Mouse (Mus musculus) liver, adult 2 months (tissue): Measurements from ENCODE around the gene Iqcg. TPM values are rescaled to one million over a fixed set of nuclear protein-coding genes. Genes with fewer than 3 reads are reported as not detected.

Experiments used
- DNase-seq: peaks from one replicate; pipeline ENCODE4 v3.0.0-alpha.2; 2011; ENCODE audit warnings: low read depth, low spot score; ENCODE audit errors: extremely low read depth
- H3K27ac ChIP-seq: fragments of 200-500 bp; replicated peaks from 2 replicates; pipeline ENCODE4 v1.5.1; 2012; ENCODE audit warnings: low read depth, mild to moderate bottlenecking, control low read depth, inconsistent platforms, low read length; ENCODE audit not compliant: insufficient read depth
- H3K27me3 ChIP-seq: fragments of 200-500 bp; 2 replicates; pipeline ENCODE4 v1.6.1; 2012; ENCODE audit warnings: mild to moderate bottlenecking, moderate library complexity, low read length, inconsistent platforms; ENCODE audit not compliant: control insufficient read depth, insufficient read depth
- H3K36me3 ChIP-seq: fragments of 200-500 bp; 2 replicates; pipeline ENCODE4 v1.6.1; 2012; ENCODE audit warnings: low read length, inconsistent platforms; ENCODE audit not compliant: control insufficient read depth, insufficient read depth
- H3K4me1 ChIP-seq: fragments of 200-500 bp; 2 replicates; pipeline ENCODE4 v1.6.1; 2011; ENCODE audit warnings: low read length; ENCODE audit not compliant: control insufficient read depth, insufficient read depth
- H3K4me3 ChIP-seq: fragments of 200-500 bp; 2 replicates; pipeline ENCODE4 v1.5.1; 2011; ENCODE audit warnings: low read depth, mild to moderate bottlenecking, control low read depth, low read length, moderate library complexity; ENCODE audit not compliant: insufficient read depth
- H3K79me2 ChIP-seq: fragments of 200-500 bp; 2 replicates; pipeline ENCODE4 v1.6.1; 2012; ENCODE audit warnings: inconsistent platforms, mild to moderate bottlenecking, low read length, moderate library complexity; ENCODE audit not compliant: control insufficient read depth, insufficient read depth
- H3K9ac ChIP-seq: fragments of 200-500 bp; 2 replicates; pipeline ENCODE4 v1.6.1; 2012; ENCODE audit warnings: low read depth, mild to moderate bottlenecking, control low read depth, inconsistent platforms, low read length
- CTCF ChIP-seq: fragments of 200-500 bp; IDR thresholded peaks from 2 replicates; pipeline ENCODE4 v1.5.1; 2011; ENCODE audit warnings: low read depth, low read length, control low read depth
- POLR2A ChIP-seq: fragments of 200-500 bp; IDR thresholded peaks from 2 replicates; pipeline ENCODE4 v1.6.1; 2011; ENCODE audit warnings: low read length, control low read depth; ENCODE audit not compliant: insufficient read depth; ENCODE audit errors: extremely low read depth
- WGBS: fragments of 180-500 bp; shearing (Covaris S2); methylation state at CpG from one replicate; pipeline ENCODE4 v1.1.7; 2018; 5-methylcytosine and 5-hydroxymethylcytosine counted together
- polyA plus RNA-seq: library from polyadenylated mRNA; depleted of rRNA; stranded (reverse); fragments of >200 nt; gene quantifications from 2 replicates; pipeline ENCODE4 v1.2.3, GENCODE M21; 2012
- total RNA-seq: library from RNA; depleted of rRNA; stranded (reverse); fragments of >200 nt; gene quantifications from 2 replicates; pipeline ENCODE4 v1.2.3, GENCODE M21; 2014

Iqcg gene
- total and polyA plus RNA-seq, 2 experiments = 0.55 to 1.0 TPM

GRCm38 (mm10) chr16:33006888-33007287 lies 49.1 kb downstream of the Iqcg start:
- Histone ChIP-seq H3K4me1 (no peaks in the 10 kb centered on the region), H3K27me3 (no peaks in the 10 kb centered on the region), H3K36me3 (peaks cover 7% of the 10 kb centered on the region; the same call in 1 of the 2 replicates), H3K9ac (no peak overlapping the region), H3K4me3 (no peak overlapping the region), H3K27ac (no peak overlapping the region), H3K79me2 (no peaks in the 10 kb centered on the region)
- WGBS = 95% methylated on average over 7 of the region's 7 CpGs
- DNase-seq = no peak
- no peak for TF ChIP-seq POLR2A
- no peak for TF ChIP-seq CTCF

DNA sequence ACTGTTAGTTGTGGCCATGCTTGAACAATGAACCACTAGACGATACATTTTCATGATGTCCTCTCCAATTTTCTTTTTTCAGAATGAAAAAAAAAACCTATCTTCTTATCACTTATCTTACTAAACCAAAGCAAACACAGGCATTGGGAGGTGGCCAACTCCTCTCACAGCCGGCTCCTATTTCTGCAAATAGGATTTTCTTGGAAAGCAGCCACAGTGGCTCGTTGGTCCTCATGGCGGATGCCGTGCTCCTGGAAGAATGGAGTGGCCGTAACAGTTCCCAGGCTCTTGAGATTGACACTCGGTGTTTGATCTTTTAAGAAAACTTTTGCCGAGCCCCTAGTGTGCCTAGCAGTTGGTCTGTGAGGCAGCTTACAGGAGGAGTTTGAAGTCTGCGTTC lies 50.8 kb downstream of the Iqcg start:
- H3K27me3 ChIP-seq = no peaks in the 10 kb centered on the region
- no peaks in the 10 kb centered on the region for H3K4me1 ChIP-seq
- H3K36me3 ChIP-seq = peaks cover 19% of the 10 kb centered on the region
- H3K79me2 ChIP-seq = no peaks in the 10 kb centered on the region
- no peak for TF ChIP-seq POLR2A
- no peak for TF ChIP-seq CTCF
- WGBS = 15% methylated on average over 9 of the region's 9 CpGs
- peak; percentile 86 for DNase-seq
- no peak overlapping the region for H3K4me3 ChIP-seq
- H3K9ac ChIP-seq = no peak overlapping the region
- H3K27ac ChIP-seq = no peak overlapping the region

GRCm38 (mm10) chr16:32992158-32992557 lies 63.9 kb downstream of the Iqcg start:
- H3K36me3 ChIP-seq = peaks cover 37% of the 10 kb centered on the region
- no peak overlapping the region for H3K4me3 ChIP-seq
- H3K79me2 ChIP-seq = no peaks in the 10 kb centered on the region
- no peaks in the 10 kb centered on the region for H3K27me3 ChIP-seq
- H3K27ac ChIP-seq = no peak overlapping the region
- TF ChIP-seq CTCF (no peak), POLR2A (no peak)
- H3K4me1 ChIP-seq = no peaks in the 10 kb centered on the region
- WGBS = 95% methylated on average over 5 of the region's 5 CpGs
- no peak overlapping the region for H3K9ac ChIP-seq
- no peak for DNase-seq

DNA sequence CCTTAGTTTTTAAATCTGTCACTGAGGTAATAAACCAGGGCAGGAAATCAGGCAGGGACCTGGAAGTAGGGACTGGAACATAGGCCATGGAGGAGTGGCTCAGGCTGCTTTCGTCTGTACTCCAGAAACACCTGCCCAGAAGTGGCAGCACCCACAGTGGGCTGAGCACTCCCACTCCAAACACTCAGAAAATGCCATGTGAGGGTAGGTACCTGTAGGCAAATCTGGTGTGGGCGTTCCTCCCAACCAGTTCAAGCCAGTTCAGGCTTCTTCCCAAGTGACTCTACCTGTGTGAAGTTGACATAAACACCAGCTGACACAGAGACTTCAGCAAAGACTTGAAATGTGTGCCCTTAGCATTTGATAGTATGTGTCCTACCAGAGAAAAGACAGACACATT lies 71.4 kb downstream of the Iqcg start:
- H3K4me1 ChIP-seq = no peaks in the 10 kb centered on the region
- H3K9ac ChIP-seq = no peak overlapping the region
- H3K4me3 ChIP-seq = no peak overlapping the region
- peaks cover 33% of the 10 kb centered on the region for H3K36me3 ChIP-seq
- 93% methylated on average over 2 of the region's 2 CpGs for WGBS
- H3K79me2 ChIP-seq = no peaks in the 10 kb centered on the region
- no peak for DNase-seq
- H3K27me3 ChIP-seq = no peaks in the 10 kb centered on the region
- TF ChIP-seq POLR2A (no peak), CTCF (no peak)
- H3K27ac ChIP-seq = no peak overlapping the region

DNA sequence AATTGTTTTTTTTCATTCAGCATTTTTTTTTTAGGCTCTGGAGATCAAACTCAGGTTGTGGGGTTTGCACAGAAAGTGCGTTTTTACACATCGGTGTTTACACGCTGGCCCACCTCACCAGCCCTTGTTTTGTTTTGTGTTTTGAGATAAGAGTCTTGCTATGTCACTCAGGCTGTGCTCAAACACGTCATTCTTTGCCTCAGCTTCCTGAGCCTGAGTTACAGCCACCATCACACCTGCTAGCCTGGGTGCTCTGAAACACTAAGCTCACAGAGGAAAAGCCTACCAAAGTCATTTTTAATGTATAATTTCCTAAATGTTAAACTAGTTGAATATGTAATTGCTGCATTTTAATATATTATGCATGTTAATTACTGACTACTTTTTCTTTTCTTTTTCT lies 74.6 kb downstream of the Iqcg start:
- Histone ChIP-seq H3K27ac (no peak overlapping the region), H3K4me3 (no peak overlapping the region), H3K27me3 (no peaks in the 10 kb centered on the region), H3K79me2 (no peaks in the 10 kb centered on the region), H3K9ac (no peak overlapping the region), H3K4me1 (no peaks in the 10 kb centered on the region), H3K36me3 (peaks cover 31% of the 10 kb centered on the region)
- 91% methylated on average over 4 of the region's 4 CpGs for WGBS
- TF ChIP-seq POLR2A (no peak), CTCF (no peak)
- no peak for DNase-seq

- H3K27ac ChIP-seq = no peak overlapping the region
- no peak for DNase-seq
- 79% methylated on average over 1 of the region's 1 CpGs for WGBS
- TF ChIP-seq CTCF (no peak), POLR2A (no peak)
- no peaks in the 10 kb centered on the region for H3K27me3 ChIP-seq
- H3K9ac ChIP-seq = no peak overlapping the region
- no peak overlapping the region for H3K4me3 ChIP-seq
- H3K4me1 ChIP-seq = no peaks in the 10 kb centered on the region
- peaks cover 27% of the 10 kb centered on the region for H3K36me3 ChIP-seq
- no peaks in the 10 kb centered on the region for H3K79me2 ChIP-seq
Measured at GRCm38 (mm10) chr16:32980227-32980626, 75.8 kb downstream of the Iqcg start.

- Histone ChIP-seq H3K4me3 (no peak overlapping the region), H3K4me1 (no peaks in the 10 kb centered on the region), H3K79me2 (no peaks in the 10 kb centered on the region), H3K27me3 (no peaks in the 10 kb centered on the region), H3K27ac (no peak overlapping the region), H3K9ac (no peak overlapping the region), H3K36me3 (peaks cover 5% of the 10 kb centered on the region; the same call in 1 of the 2 replicates)
- TF ChIP-seq CTCF (no peak), POLR2A (no peak)
- no peak for DNase-seq
- 47% methylated on average over 2 of the region's 2 CpGs for WGBS
Measured at GRCm38 (mm10) chr16:32973047-32973446, 83.0 kb downstream of the Iqcg start.
